Mouse (Mus musculus) liver, embryonic 13.5 days (tissue): ENCODE data around the gene Ropn1l. TPM values are rescaled to one million over a fixed set of nuclear protein-coding genes. Genes with fewer than 3 reads are reported as not detected.

Experiments
- ATAC-seq: fragments of 200-750 bp; cut with Nextera tagmentation; 2 replicates; pipeline ENCODE4 v1.8.0; 2017; ENCODE audit warnings: low read depth, mild to moderate bottlenecking, moderate number of reproducible peaks, moderate library complexity
- DNase-seq: peaks from one replicate; pipeline ENCODE4 v3.0.0; 2022
- H3K27ac ChIP-seq: fragments of 300-500 bp; sonication (generic); 2 replicates; pipeline ENCODE4 v1.5.1; 2015; ENCODE audit warnings: moderate library complexity, mild to moderate bottlenecking, inconsistent platforms
- H3K27me3 ChIP-seq: fragments of 300-500 bp; sonication (generic); 2 replicates; pipeline ENCODE4 v1.6.1; 2015; ENCODE audit warnings: mild to moderate bottlenecking, inconsistent platforms
- H3K36me3 ChIP-seq: fragments of 300-500 bp; sonication (generic); 2 replicates; pipeline ENCODE4 v1.6.1; 2015; ENCODE audit warnings: mild to moderate bottlenecking, inconsistent platforms
- H3K4me1 ChIP-seq: fragments of 300-500 bp; sonication (generic); replicated peaks from 2 replicates; pipeline ENCODE4 v1.6.1; 2015; ENCODE audit warnings: inconsistent platforms
- H3K4me2 ChIP-seq: fragments of 300-500 bp; sonication (generic); 2 replicates; pipeline ENCODE4 v1.6.1; 2015; ENCODE audit warnings: inconsistent platforms, mild to moderate bottlenecking, moderate library complexity
- H3K4me3 ChIP-seq: fragments of 300-500 bp; sonication (generic); replicated peaks from 2 replicates; pipeline ENCODE4 v1.5.1; 2015; ENCODE audit warnings: mild to moderate bottlenecking, inconsistent platforms
- H3K9ac ChIP-seq: fragments of 300-500 bp; sonication (generic); 2 replicates; pipeline ENCODE4 v1.6.1; 2015; ENCODE audit warnings: mild to moderate bottlenecking, inconsistent platforms
- H3K9me3 ChIP-seq: fragments of 300-500 bp; sonication (generic); replicated peaks from 2 replicates; pipeline ENCODE4 v1.6.1; 2016; ENCODE audit warnings: inconsistent platforms
- WGBS: fragments of 180-500 bp; shearing (Covaris S2); methylation state at CpG from one replicate; pipeline ENCODE4 v1.1.7; 2015; ENCODE audit not compliant: insufficient replicate concordance; 5-methylcytosine and 5-hydroxymethylcytosine counted together
- polyA plus RNA-seq: library from polyadenylated mRNA; unstranded; fragments of >200 nt; fragmentation: Nextera tagmentation; extraction: Ambion mirVana; gene quantifications from 2 replicates; pipeline ENCODE4 v1.2.1, GENCODE M21; 2015

Ropn1l gene
- polyA plus RNA-seq, 1 experiment from 2014 or later: 2.3 TPM

GRCm38 (mm10) chr15:31404346-31404745 lies 49.2 kb downstream of the Ropn1l start:
- Histone ChIP-seq H3K27ac (no peak overlapping the region), H3K4me2 (no peak overlapping the region), H3K4me3 (no peak overlapping the region), H3K27me3 (no peaks in the 10 kb centered on the region), H3K4me1 (no peaks in the 10 kb centered on the region), H3K9me3 (no peaks in the 10 kb centered on the region), H3K36me3 (no peaks in the 10 kb centered on the region), H3K9ac (no peak overlapping the region)
- 76% methylated on average over 8 of the region's 8 CpGs for WGBS
- no peak for ATAC-seq
- DNase-seq: no peak

- no peak overlapping the region for H3K27ac ChIP-seq
- 73% methylated on average over 12 of the region's 12 CpGs for WGBS
These were observed 51.2 kb downstream of the Ropn1l start for GRCm38 (mm10) chr15:31402200-31402892.

GRCm38 (mm10) chr15:31400974-31401373 lies 52.6 kb downstream of the Ropn1l start:
- Histone ChIP-seq H3K27ac (no peak overlapping the region), H3K36me3 (no peaks in the 10 kb centered on the region), H3K4me3 (no peak overlapping the region), H3K27me3 (no peaks in the 10 kb centered on the region), H3K9ac (no peak overlapping the region), H3K4me2 (no peak overlapping the region), H3K9me3 (no peaks in the 10 kb centered on the region), H3K4me1 (no peaks in the 10 kb centered on the region)
- no peak for DNase-seq
- WGBS: 27% methylated on average over 3 of the region's 3 CpGs
- no peak for ATAC-seq

More at GRCm38 (mm10) chr15:31402200-31402892, 51.2 kb downstream of the Ropn1l start:
- Histone ChIP-seq H3K4me2 (no peak overlapping the region), H3K9ac (no peak overlapping the region), H3K4me3 (no peak overlapping the region), H3K36me3 (no peaks in the 10 kb centered on the region), H3K9me3 (no peaks in the 10 kb centered on the region), H3K27me3 (no peaks in the 10 kb centered on the region), H3K4me1 (no peaks in the 10 kb centered on the region)
- ATAC-seq: no peak
- no peak for DNase-seq

- Histone ChIP-seq H3K36me3 (no peaks in the 10 kb centered on the region), H3K4me3 (no peak overlapping the region), H3K9ac (no peak overlapping the region), H3K27me3 (no peaks in the 10 kb centered on the region), H3K9me3 (no peaks in the 10 kb centered on the region), H3K4me1 (no peaks in the 10 kb centered on the region), H3K4me2 (no peak overlapping the region), H3K27ac (no peak overlapping the region)
- ATAC-seq (no peak), DNase-seq (no peak)
- 80% methylated on average over 13 of the region's 13 CpGs for WGBS
These were observed 54.8 kb downstream of the Ropn1l start for GRCm38 (mm10) chr15:31398769-31399168.

GRCm38 (mm10) chr15:31397379-31397778 lies 56.2 kb downstream of the Ropn1l start:
- DNase-seq (no peak), ATAC-seq (no peak)
- H3K4me1 ChIP-seq: no peaks in the 10 kb centered on the region
- H3K27ac ChIP-seq: no peak overlapping the region
- WGBS: 55% methylated on average over 3 of the region's 3 CpGs
- no peaks in the 10 kb centered on the region for H3K36me3 ChIP-seq
- no peaks in the 10 kb centered on the region for H3K9me3 ChIP-seq
- no peak overlapping the region for H3K4me3 ChIP-seq
- H3K27me3 ChIP-seq: no peaks in the 10 kb centered on the region
- H3K9ac ChIP-seq: no peak overlapping the region
- H3K4me2 ChIP-seq: no peak overlapping the region

GRCm38 (mm10) chr15:31396755-31397154 lies 56.8 kb downstream of the Ropn1l start:
- no peak for DNase-seq
- WGBS: 60% methylated on average over 5 of the region's 5 CpGs
- H3K9ac ChIP-seq: no peak overlapping the region
- no peaks in the 10 kb centered on the region for H3K27me3 ChIP-seq
- H3K36me3 ChIP-seq: no peaks in the 10 kb centered on the region
- H3K4me2 ChIP-seq: no peak overlapping the region
- H3K9me3 ChIP-seq: no peaks in the 10 kb centered on the region
- no peak overlapping the region for H3K27ac ChIP-seq
- H3K4me3 ChIP-seq: no peak overlapping the region
- H3K4me1 ChIP-seq: no peaks in the 10 kb centered on the region
- ATAC-seq: no peak

GRCm38 (mm10) chr15:31395986-31396385 lies 57.6 kb downstream of the Ropn1l start:
- Histone ChIP-seq H3K4me1 (no peaks in the 10 kb centered on the region), H3K27me3 (no peaks in the 10 kb centered on the region)
- 75% methylated on average over 4 of the region's 4 CpGs for WGBS

GRCm38 (mm10) chr15:31393402-31393801 lies 60.1 kb downstream of the Ropn1l start:
- Histone ChIP-seq H3K27ac (no peak overlapping the region), H3K4me2 (no peak overlapping the region), H3K4me1 (no peaks in the 10 kb centered on the region), H3K9ac (no peak overlapping the region), H3K36me3 (no peaks in the 10 kb centered on the region), H3K9me3 (no peaks in the 10 kb centered on the region), H3K4me3 (no peak overlapping the region), H3K27me3 (no peaks in the 10 kb centered on the region)
- ATAC-seq: no peak
- no peak for DNase-seq
- WGBS: 69% methylated on average over 6 of the region's 6 CpGs

More at GRCm38 (mm10) chr15:31395986-31396385, 57.6 kb downstream of the Ropn1l start:
- no peak overlapping the region for H3K27ac ChIP-seq
- H3K36me3 ChIP-seq: no peaks in the 10 kb centered on the region
- no peak overlapping the region for H3K4me3 ChIP-seq
- no peak overlapping the region for H3K4me2 ChIP-seq
- no peak for ATAC-seq
- no peaks in the 10 kb centered on the region for H3K9me3 ChIP-seq
- H3K9ac ChIP-seq: no peak overlapping the region
- no peak for DNase-seq

- WGBS: 68% methylated on average over 7 of the region's 7 CpGs
- DNase-seq: no peak
- no peak overlapping the region for H3K27ac ChIP-seq
- no peaks in the 10 kb centered on the region for H3K9me3 ChIP-seq
- H3K36me3 ChIP-seq: no peaks in the 10 kb centered on the region
- no peak overlapping the region for H3K9ac ChIP-seq
- H3K4me3 ChIP-seq: no peak overlapping the region
- no peaks in the 10 kb centered on the region for H3K27me3 ChIP-seq
- H3K4me2 ChIP-seq: no peak overlapping the region
- no peaks in the 10 kb centered on the region for H3K4me1 ChIP-seq
- ATAC-seq: no peak
These were observed 60.8 kb downstream of the Ropn1l start for GRCm38 (mm10) chr15:31392705-31393104.

GRCm38 (mm10) chr15:31392135-31392534 lies 61.4 kb downstream of the Ropn1l start:
- Histone ChIP-seq H3K27ac (no peak overlapping the region), H3K9me3 (no peaks in the 10 kb centered on the region), H3K27me3 (no peaks in the 10 kb centered on the region), H3K36me3 (no peaks in the 10 kb centered on the region), H3K4me3 (no peak overlapping the region), H3K4me1 (no peaks in the 10 kb centered on the region), H3K9ac (no peak overlapping the region), H3K4me2 (no peak overlapping the region)
- WGBS: 60% methylated on average over 4 of the region's 4 CpGs
- DNase-seq (no peak), ATAC-seq (no peak)
